Mouse (Mus musculus) embryonic facial prominence, embryonic 14.5 days (tissue): ENCODE data around the gene Gamt. TPM values are rescaled to one million over a fixed set of nuclear protein-coding genes. Genes with fewer than 3 reads are reported as not detected.

Experiments
- ATAC-seq: fragments of 200-750 bp; cut with Nextera tagmentation; 2 replicates; pipeline ENCODE4 v1.8.0; 2017; ENCODE audit warnings: low read depth, moderate number of reproducible peaks, moderate TSS enrichment
- DNase-seq: peaks from one replicate; pipeline ENCODE4 v3.0.0-alpha.2; 2015; ENCODE audit warnings: low spot score
- H3K27ac ChIP-seq: fragments of 300-500 bp; sonication (generic); replicated peaks from 2 replicates; pipeline ENCODE4 v1.5.1; 2014; ENCODE audit warnings: low read depth, mild to moderate bottlenecking, low read length, moderate library complexity
- H3K27me3 ChIP-seq: fragments of 300-500 bp; sonication (generic); replicated peaks from 2 replicates; pipeline ENCODE4 v1.6.1; 2014; ENCODE audit warnings: low read length; ENCODE audit not compliant: control insufficient read depth, insufficient read depth
- H3K36me3 ChIP-seq: fragments of 300-500 bp; sonication (generic); 2 replicates; pipeline ENCODE4 v1.6.1; 2014; ENCODE audit warnings: low read length, mixed read lengths; ENCODE audit not compliant: control insufficient read depth, insufficient read depth
- H3K4me1 ChIP-seq: fragments of 300-500 bp; sonication (generic); 2 replicates; pipeline ENCODE4 v1.6.1; 2014; ENCODE audit warnings: antibody characterized with exemption, low read length; ENCODE audit not compliant: control insufficient read depth, insufficient read depth
- H3K4me2 ChIP-seq: fragments of 300-500 bp; sonication (generic); 2 replicates; pipeline ENCODE4 v1.6.1; 2014; ENCODE audit warnings: low read depth, mild to moderate bottlenecking, low read length, moderate library complexity, mixed read lengths
- H3K4me3 ChIP-seq: fragments of 300-500 bp; sonication (generic); 2 replicates; pipeline ENCODE4 v1.5.1; 2014; ENCODE audit warnings: low read depth, mild to moderate bottlenecking, low read length
- H3K9ac ChIP-seq: fragments of 300-500 bp; sonication (generic); 2 replicates; pipeline ENCODE4 v1.6.1; 2014; ENCODE audit warnings: low read depth, mild to moderate bottlenecking, low read length, moderate library complexity, mixed read lengths
- H3K9me3 ChIP-seq: fragments of 300-500 bp; sonication (generic); 2 replicates; pipeline ENCODE4 v1.6.1; 2016; ENCODE audit warnings: low read length; ENCODE audit not compliant: control insufficient read depth
- WGBS: fragments of 180-500 bp; shearing (Covaris S2); extraction: QIAGEN DNeasy Blood & Tissue Kit; methylation state at CpG from one replicate; pipeline ENCODE4 v1.1.7; 2014; 5-methylcytosine and 5-hydroxymethylcytosine counted together
- polyA plus RNA-seq: library from polyadenylated mRNA; unstranded; fragments of >200 nt; fragmentation: Nextera tagmentation; extraction: Ambion mirVana; gene quantifications from 2 replicates; pipeline ENCODE4 v1.2.1, GENCODE M21; 2014

The Gamt gene
- polyA plus RNA-seq, result 124 and 139 TPM in 2 replicates

- ATAC-seq, result peak; percentile 91
- 1% methylated on average over 43 of the region's 49 CpGs for whole genome bisulfite sequencing
- peak within 1 kb of the TSS; percentile 98 for H3K27ac ChIP-seq
- H3K9me3 ChIP-seq, result no peaks in the 10 kb centered on the region
- H3K9ac ChIP-seq, result peak within 1 kb of the TSS; percentile 69
- peak within 1 kb of the TSS; percentile 58 for H3K4me3 ChIP-seq
- peak; percentile 98 for DNase-seq
- peaks cover 32% of the 10 kb centered on the region for H3K36me3 ChIP-seq
- no peaks in the 10 kb centered on the region for H3K27me3 ChIP-seq
- peaks cover 23% of the 10 kb centered on the region for H3K4me1 ChIP-seq
- H3K4me2 ChIP-seq, result peak within 1 kb of the TSS; percentile 97
Observed at GRCm38 (mm10) chr10:80260642-80261584, at the start of gene Gamt, which contains the start of gene Dazap1. Gamt (minus strand) TSS chr10:80261012. Dazap1 (plus strand) TSS chr10:80261486.

- H3K4me2 ChIP-seq, result no peak overlapping the region
- peaks cover 28% of the 10 kb centered on the region; the same call in 1 of the 2 replicates for H3K36me3 ChIP-seq
- DNase-seq (no peak), ATAC-seq (no peak)
- H3K9ac ChIP-seq, result 0 out of 2 replicates have a peak overlapping the region, but pooled peaks have one; percentile 5
- no peaks in the 10 kb centered on the region for H3K9me3 ChIP-seq
- no peaks in the 10 kb centered on the region for H3K4me1 ChIP-seq
- 14% methylated on average over 25 of the region's 25 CpGs for WGBS
- H3K4me3 ChIP-seq, result no peak overlapping the region
- no peak overlapping the region for H3K27ac ChIP-seq
- H3K27me3 ChIP-seq, result peaks cover 46% of the 10 kb centered on the region
Observed at GRCm38 (mm10) chr10:80304862-80305261, 44.0 kb upstream of the Gamt start.

DNA sequence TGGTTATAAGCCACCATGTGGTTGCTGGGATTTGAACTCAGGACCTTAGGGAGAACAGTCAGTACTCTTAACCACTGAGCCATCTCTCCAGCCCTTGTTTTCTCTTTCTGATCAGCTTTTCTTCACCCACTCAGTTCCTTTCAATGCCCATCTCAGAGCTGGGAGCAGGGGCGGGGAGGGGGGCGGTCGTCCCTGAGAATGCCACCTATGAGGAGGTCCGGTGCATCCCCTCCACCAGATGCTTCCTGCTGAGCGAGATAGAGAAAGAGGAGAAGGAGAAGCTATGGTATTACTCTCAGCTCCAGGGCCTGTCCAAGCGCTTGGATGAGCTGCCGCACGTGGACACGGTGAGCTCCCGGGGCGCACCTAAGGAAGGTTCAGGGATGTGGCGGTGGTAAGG lies 43.6 kb upstream of the Gamt start:
- H3K36me3 ChIP-seq, result peaks cover 26% of the 10 kb centered on the region; the same call in 1 of the 2 replicates
- H3K4me3 ChIP-seq, result no peak overlapping the region
- peaks cover 50% of the 10 kb centered on the region for H3K27me3 ChIP-seq
- 0 out of 2 replicates have a peak overlapping the region, but pooled peaks have one; percentile 5 for H3K9ac ChIP-seq
- H3K4me1 ChIP-seq, result no peaks in the 10 kb centered on the region
- no peak for DNase-seq
- H3K9me3 ChIP-seq, result no peaks in the 10 kb centered on the region
- H3K27ac ChIP-seq, result no peak overlapping the region
- WGBS, result 27% methylated on average over 10 of the region's 12 CpGs
- H3K4me2 ChIP-seq, result no peak overlapping the region
- ATAC-seq, result no peak

DNA sequence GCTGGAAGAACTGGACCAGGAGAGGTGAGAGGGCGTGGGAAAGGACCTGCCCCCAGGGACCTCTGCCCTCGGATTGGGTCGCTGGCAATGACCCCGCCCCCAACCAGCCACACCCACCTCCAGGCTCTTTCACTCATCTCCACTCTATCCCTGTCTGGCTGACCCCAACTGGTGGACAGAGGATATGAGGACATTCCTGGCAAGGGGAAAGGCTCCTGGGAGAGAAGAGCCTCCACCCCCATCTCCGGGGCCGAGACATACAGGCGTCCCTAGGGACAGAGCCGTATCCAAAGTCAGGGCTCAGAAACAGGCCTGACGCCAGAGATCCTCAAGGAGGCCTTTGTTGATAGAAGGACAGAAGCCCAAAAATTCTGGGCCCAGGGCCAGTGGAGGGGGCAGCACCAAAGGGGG lies 41.7 kb upstream of the Gamt start:
- 0 out of 2 replicates have a peak, but pooled peaks cover 8% of the 10 kb centered on the region for H3K36me3 ChIP-seq
- no peak overlapping the region for H3K4me3 ChIP-seq
- no peak overlapping the region for H3K27ac ChIP-seq
- H3K9ac ChIP-seq, result peak overlapping the region; percentile 37; the same call in 1 of the 2 replicates
- no peaks in the 10 kb centered on the region for H3K4me1 ChIP-seq
- DNase-seq (peak; percentile 59), ATAC-seq (0 out of 2 replicates have a peak, but pooled peaks have one; percentile 7)
- 11% methylated on average over 7 of the region's 9 CpGs for WGBS
- H3K9me3 ChIP-seq, result no peaks in the 10 kb centered on the region
- H3K4me2 ChIP-seq, result peak overlapping the region; percentile 36
- peaks cover 58% of the 10 kb centered on the region for H3K27me3 ChIP-seq

GRCm38 (mm10) chr10:80302082-80302355 lies 41.2 kb upstream of the Gamt start:
- H3K4me2 ChIP-seq, result peak overlapping the region; percentile 36
- no peaks in the 10 kb centered on the region for H3K4me1 ChIP-seq
- peak overlapping the region; percentile 37; the same call in 1 of the 2 replicates for H3K9ac ChIP-seq
- DNase-seq, result no peak
- 0 out of 2 replicates have a peak, but pooled peaks cover 8% of the 10 kb centered on the region for H3K36me3 ChIP-seq
- peaks cover 58% of the 10 kb centered on the region for H3K27me3 ChIP-seq
- H3K9me3 ChIP-seq, result no peaks in the 10 kb centered on the region
- no peak for ATAC-seq
- no peak overlapping the region for H3K4me3 ChIP-seq
- WGBS, result 54% methylated on average over 5 of the region's 5 CpGs
- no peak overlapping the region for H3K27ac ChIP-seq

GRCm38 (mm10) chr10:80301256-80302081 lies 40.7 kb upstream of the Gamt start:
- H3K9ac ChIP-seq, result peak overlapping the region; percentile 30; the same call in 1 of the 2 replicates
- H3K27me3 ChIP-seq, result peaks cover 58% of the 10 kb centered on the region
- H3K27ac ChIP-seq, result no peak overlapping the region
- peak overlapping the region; percentile 36 for H3K4me2 ChIP-seq
- 0 out of 2 replicates have a peak, but pooled peaks cover 6% of the 10 kb centered on the region for H3K36me3 ChIP-seq
- peak overlapping the region; percentile 22; the same call in 1 of the 2 replicates for H3K4me3 ChIP-seq
- ATAC-seq (no peak), DNase-seq (no peak)
- 74% methylated on average over 9 of the region's 10 CpGs for WGBS
- no peaks in the 10 kb centered on the region for H3K4me1 ChIP-seq
- H3K9me3 ChIP-seq, result no peaks in the 10 kb centered on the region

- peak overlapping the region; percentile 36 for H3K4me2 ChIP-seq
- H3K4me3 ChIP-seq, result peak overlapping the region; percentile 22; the same call in 1 of the 2 replicates
- peak overlapping the region; percentile 30; the same call in 1 of the 2 replicates for H3K9ac ChIP-seq
- no peaks in the 10 kb centered on the region for H3K4me1 ChIP-seq
- DNase-seq, result peak; percentile 40
- no peak; the same call in 1 of the 2 replicates for ATAC-seq
- H3K9me3 ChIP-seq, result no peaks in the 10 kb centered on the region
- peaks cover 58% of the 10 kb centered on the region for H3K27me3 ChIP-seq
- no peak overlapping the region for H3K27ac ChIP-seq
- 0 out of 2 replicates have a peak, but pooled peaks cover 1% of the 10 kb centered on the region for H3K36me3 ChIP-seq
- whole genome bisulfite sequencing, result 23% methylated on average over 11 of the region's 11 CpGs
Observed at GRCm38 (mm10) chr10:80300672-80301181, 39.9 kb upstream of the Gamt start.

DNA sequence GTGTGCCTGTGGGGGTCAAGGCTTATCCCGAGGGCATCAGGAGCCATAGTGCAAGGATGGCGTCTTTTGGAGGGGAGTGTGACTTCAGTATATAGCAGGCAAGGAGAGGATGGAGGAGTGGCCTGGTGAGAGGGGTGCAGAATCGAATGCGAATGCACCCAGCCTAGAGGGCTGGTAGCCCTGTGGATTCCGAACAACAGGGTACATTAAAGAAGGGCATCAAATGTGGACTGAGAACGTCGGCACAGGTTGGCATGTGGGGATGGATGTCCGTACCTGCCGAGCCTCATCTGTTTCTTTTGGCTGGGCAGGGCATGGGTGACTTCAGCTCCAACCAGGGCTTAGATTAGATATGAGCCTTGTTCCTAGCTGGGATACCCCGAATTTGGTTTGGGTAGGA lies 39.0 kb upstream of the Gamt start:
- ATAC-seq (no peak), DNase-seq (no peak)
- Histone ChIP-seq H3K9me3 (no peaks in the 10 kb centered on the region), H3K27me3 (peaks cover 52% of the 10 kb centered on the region), H3K9ac (peak overlapping the region; percentile 48; the same call in 1 of the 2 replicates), H3K36me3 (peaks cover 4% of the 10 kb centered on the region), H3K27ac (no peak overlapping the region; the same call in 1 of the 2 replicates), H3K4me1 (no peaks in the 10 kb centered on the region), H3K4me2 (peak overlapping the region; percentile 36; the same call in 1 of the 2 replicates), H3K4me3 (peak overlapping the region; percentile 14; the same call in 1 of the 2 replicates)
- WGBS, result 53% methylated on average over 10 of the region's 10 CpGs
